Mouse (Mus musculus) embryonic facial prominence, embryonic 10.5 days (tissue): Measurements from ENCODE around the gene Cuedc2. TPM values are rescaled to one million over a fixed set of nuclear protein-coding genes. Genes with fewer than 3 reads are reported as not detected.
A peak's percentile ranks its signal among the peaks of the same experiment; 100 is the strongest.

Experiments used
- DNase-seq: peaks from one replicate; pipeline ENCODE4 v3.0.0-alpha.2; 2017; ENCODE audit warnings: low spot score
- H3K27ac ChIP-seq: fragments of 300-500 bp; sonication (generic); replicated peaks from 2 replicates; pipeline ENCODE4 v1.5.1; 2016; ENCODE audit warnings: mild to moderate bottlenecking
- H3K27me3 ChIP-seq: fragments of 300-500 bp; sonication (generic); replicated peaks from 2 replicates; pipeline ENCODE4 v1.6.1; 2016; ENCODE audit warnings: low read depth, mild to moderate bottlenecking; ENCODE audit not compliant: poor library complexity, severe bottlenecking
- H3K36me3 ChIP-seq: fragments of 300-500 bp; sonication (generic); replicated peaks from 2 replicates; pipeline ENCODE4 v1.6.1; 2016; ENCODE audit warnings: mild to moderate bottlenecking, moderate library complexity
- H3K4me1 ChIP-seq: fragments of 300-500 bp; sonication (generic); 2 replicates; pipeline ENCODE4 v1.6.1; 2016
- H3K4me3 ChIP-seq: fragments of 300-500 bp; sonication (generic); 2 replicates; pipeline ENCODE4 v1.5.1; 2016; ENCODE audit warnings: mild to moderate bottlenecking, moderate library complexity
- H3K9me3 ChIP-seq: fragments of 300-500 bp; sonication (generic); 2 replicates; pipeline ENCODE4 v1.6.1; 2016; ENCODE audit warnings: mild to moderate bottlenecking
- WGBS: fragments of 180-500 bp; shearing (Covaris S2); methylation state at CpG from one replicate; pipeline ENCODE4 v1.1.7; 2016; 5-methylcytosine and 5-hydroxymethylcytosine counted together
- polyA plus RNA-seq: library from polyadenylated mRNA; unstranded; fragments of >200 nt; fragmentation: Nextera tagmentation; extraction: Ambion mirVana; gene quantifications from 2 replicates; pipeline ENCODE4 v1.2.1, GENCODE M21; 2016

The Cuedc2 gene
- polyA plus RNA-seq, 1 experiment from 2014 or later = 208 TPM

- H3K9me3 ChIP-seq = no peaks in the 10 kb centered on the region
- no peak overlapping the region for H3K27ac ChIP-seq
- 55% methylated on average over 12 of the region's 12 CpGs for WGBS
- DNase-seq = peak; percentile 32
- H3K36me3 ChIP-seq = peaks cover 11% of the 10 kb centered on the region
- peaks cover 100% of the 10 kb centered on the region for H3K27me3 ChIP-seq
- H3K4me3 ChIP-seq = peak overlapping the region; percentile 56; the same call in 1 of the 2 replicates
- H3K4me1 ChIP-seq = peaks cover 44% of the 10 kb centered on the region
Measured at GRCm38 (mm10) chr19:46315752-46316610, 22.5 kb downstream of the Cuedc2 start.

GRCm38 (mm10) chr19:46314872-46315742, 23.4 kb downstream of the Cuedc2 start:
- Histone ChIP-seq H3K27ac (peak overlapping the region; percentile 35; the same call in 1 of the 2 replicates), H3K9me3 (no peaks in the 10 kb centered on the region), H3K27me3 (peaks cover 100% of the 10 kb centered on the region), H3K4me1 (peaks cover 42% of the 10 kb centered on the region), H3K36me3 (peaks cover 20% of the 10 kb centered on the region), H3K4me3 (peak overlapping the region; percentile 29; the same call in 1 of the 2 replicates)
- DNase-seq = peak; percentile 11
- WGBS = 42% methylated on average over 14 of the region's 14 CpGs

- DNase-seq = peak; percentile 41
- Histone ChIP-seq H3K36me3 (peaks cover 27% of the 10 kb centered on the region), H3K27me3 (peaks cover 100% of the 10 kb centered on the region), H3K4me1 (peaks cover 38% of the 10 kb centered on the region), H3K27ac (no peak overlapping the region), H3K4me3 (peak overlapping the region; percentile 29; the same call in 1 of the 2 replicates), H3K9me3 (no peaks in the 10 kb centered on the region)
- WGBS = 12% methylated on average over 18 of the region's 18 CpGs
Measured at GRCm38 (mm10) chr19:46314151-46314601, 24.3 kb downstream of the Cuedc2 start.

GRCm38 (mm10) chr19:46313591-46313990, 24.9 kb downstream of the Cuedc2 start:
- no peak overlapping the region for H3K27ac ChIP-seq
- WGBS = 76% methylated on average over 6 of the region's 6 CpGs
- H3K4me3 ChIP-seq = no peak overlapping the region
- peak; percentile 7 for DNase-seq
- peaks cover 98% of the 10 kb centered on the region for H3K27me3 ChIP-seq
- peaks cover 38% of the 10 kb centered on the region for H3K4me1 ChIP-seq
- peaks cover 27% of the 10 kb centered on the region for H3K36me3 ChIP-seq
- H3K9me3 ChIP-seq = no peaks in the 10 kb centered on the region

- no peak for DNase-seq
- H3K27ac ChIP-seq = no peak overlapping the region
- no peak overlapping the region for H3K4me3 ChIP-seq
- peaks cover 39% of the 10 kb centered on the region for H3K4me1 ChIP-seq
- peaks cover 27% of the 10 kb centered on the region for H3K36me3 ChIP-seq
- no peaks in the 10 kb centered on the region for H3K9me3 ChIP-seq
- WGBS = 88% methylated on average over 9 of the region's 9 CpGs
- peaks cover 98% of the 10 kb centered on the region for H3K27me3 ChIP-seq
Measured at GRCm38 (mm10) chr19:46313116-46313515, 25.4 kb downstream of the Cuedc2 start.

GRCm38 (mm10) chr19:46312566-46312965, 25.9 kb downstream of the Cuedc2 start:
- DNase-seq = no peak
- peaks cover 27% of the 10 kb centered on the region for H3K36me3 ChIP-seq
- H3K27me3 ChIP-seq = peaks cover 98% of the 10 kb centered on the region
- H3K9me3 ChIP-seq = no peaks in the 10 kb centered on the region
- peaks cover 33% of the 10 kb centered on the region for H3K4me1 ChIP-seq
- no peak overlapping the region for H3K27ac ChIP-seq
- H3K4me3 ChIP-seq = no peak overlapping the region
- 92% methylated on average over 21 of the region's 21 CpGs for WGBS

GRCm38 (mm10) chr19:46311341-46311740, 27.2 kb downstream of the Cuedc2 start:
- Histone ChIP-seq H3K4me3 (no peak overlapping the region), H3K27ac (no peak overlapping the region), H3K4me1 (peaks cover 27% of the 10 kb centered on the region), H3K9me3 (no peaks in the 10 kb centered on the region), H3K36me3 (peaks cover 27% of the 10 kb centered on the region), H3K27me3 (peaks cover 98% of the 10 kb centered on the region)
- 83% methylated on average over 9 of the region's 9 CpGs for WGBS
- DNase-seq = peak; percentile 6

GRCm38 (mm10) chr19:46310312-46310865, 28.1 kb downstream of the Cuedc2 start:
- H3K4me1 ChIP-seq = peaks cover 36% of the 10 kb centered on the region
- H3K4me3 ChIP-seq = no peak overlapping the region
- peak; percentile 7 for DNase-seq
- peaks cover 92% of the 10 kb centered on the region for H3K27me3 ChIP-seq
- no peaks in the 10 kb centered on the region for H3K9me3 ChIP-seq
- H3K27ac ChIP-seq = no peak overlapping the region
- peaks cover 27% of the 10 kb centered on the region for H3K36me3 ChIP-seq
- WGBS = 87% methylated on average over 12 of the region's 12 CpGs

- Histone ChIP-seq H3K4me1 (peaks cover 38% of the 10 kb centered on the region), H3K27me3 (peaks cover 86% of the 10 kb centered on the region), H3K9me3 (no peaks in the 10 kb centered on the region), H3K4me3 (no peak overlapping the region), H3K36me3 (peaks cover 27% of the 10 kb centered on the region), H3K27ac (no peak overlapping the region)
- 79% methylated on average over 21 of the region's 21 CpGs for WGBS
- DNase-seq = peak; percentile 6
Measured at GRCm38 (mm10) chr19:46309651-46310305, 28.7 kb downstream of the Cuedc2 start.

GRCm38 (mm10) chr19:46308706-46309435, 29.6 kb downstream of the Cuedc2 start:
- 0 out of 2 replicates have a peak overlapping the region, but pooled peaks have one; percentile 48 for H3K27ac ChIP-seq
- peaks cover 38% of the 10 kb centered on the region for H3K4me1 ChIP-seq
- no peaks in the 10 kb centered on the region for H3K9me3 ChIP-seq
- H3K4me3 ChIP-seq = peak overlapping the region; percentile 58
- WGBS = 2% methylated on average over 47 of the region's 47 CpGs
- H3K36me3 ChIP-seq = peaks cover 27% of the 10 kb centered on the region
- H3K27me3 ChIP-seq = peaks cover 77% of the 10 kb centered on the region
- DNase-seq = peak; percentile 91

GRCm38 (mm10) chr19:46308303-46308702, 30.2 kb downstream of the Cuedc2 start:
- H3K36me3 ChIP-seq = peaks cover 27% of the 10 kb centered on the region
- no peaks in the 10 kb centered on the region for H3K9me3 ChIP-seq
- peaks cover 42% of the 10 kb centered on the region for H3K4me1 ChIP-seq
- peak overlapping the region; percentile 58 for H3K4me3 ChIP-seq
- DNase-seq = no peak
- 52% methylated on average over 16 of the region's 16 CpGs for WGBS
- H3K27me3 ChIP-seq = peaks cover 73% of the 10 kb centered on the region
- 0 out of 2 replicates have a peak overlapping the region, but pooled peaks have one; percentile 48 for H3K27ac ChIP-seq
